Mouse (Mus musculus) thymus, adult 2 months (tissue): ENCODE measurements around the gene Cygb. TPM values are rescaled to one million over a fixed set of nuclear protein-coding genes. Genes with fewer than 3 reads are reported as not detected.

Source experiments
- DNase-seq: peaks from one replicate; pipeline ENCODE4 v3.0.0; 2021
- H3K27ac ChIP-seq: fragments of 200-500 bp; 2 replicates; pipeline ENCODE4 v1.5.1; 2012; ENCODE audit warnings: low read length, control low read depth; ENCODE audit not compliant: control insufficient read depth, insufficient read depth
- H3K27me3 ChIP-seq: fragments of 200-500 bp; 2 replicates; pipeline ENCODE4 v1.6.1; 2012; ENCODE audit warnings: mild to moderate bottlenecking, low read length, moderate library complexity, mixed read lengths; ENCODE audit not compliant: control insufficient read depth, insufficient read depth
- H3K36me3 ChIP-seq: fragments of 200-500 bp; 2 replicates; pipeline ENCODE4 v1.6.1; 2012; ENCODE audit warnings: mild to moderate bottlenecking, low read length, moderate library complexity; ENCODE audit not compliant: control insufficient read depth, insufficient read depth
- H3K4me1 ChIP-seq: fragments of 200-500 bp; replicated peaks from 2 replicates; pipeline ENCODE4 v1.6.1; 2012; ENCODE audit warnings: low read length; ENCODE audit not compliant: control insufficient read depth, insufficient read depth
- H3K4me3 ChIP-seq: fragments of 200-500 bp; 2 replicates; pipeline ENCODE4 v1.5.1; 2012; ENCODE audit warnings: mild to moderate bottlenecking, low read length, control low read depth, moderate library complexity; ENCODE audit not compliant: control insufficient read depth, insufficient read depth
- CTCF ChIP-seq: fragments of 200-500 bp; IDR thresholded peaks from 2 replicates; pipeline ENCODE4 v1.5.1; 2012; ENCODE audit warnings: mild to moderate bottlenecking, control low read depth, low read length, moderate library complexity, borderline replicate concordance; ENCODE audit not compliant: control insufficient read depth, poor library complexity, insufficient read depth; ENCODE audit errors: extremely low read depth
- POLR2A ChIP-seq: fragments of 200-500 bp; IDR thresholded peaks from 2 replicates; pipeline ENCODE4 v1.6.1; 2012; ENCODE audit warnings: mild to moderate bottlenecking, low read length, control low read depth, moderate library complexity; ENCODE audit not compliant: control insufficient read depth, poor library complexity, insufficient read depth; ENCODE audit errors: extremely low read depth
- whole genome bisulfite sequencing: fragments of 180-500 bp; shearing (Covaris S2); methylation state at CpG from one replicate; pipeline ENCODE4 v1.1.7; 2018; 5-methylcytosine and 5-hydroxymethylcytosine counted together
- polyA plus RNA-seq: library from polyadenylated mRNA; depleted of rRNA; stranded (reverse); fragments of >200 nt; gene quantifications from 2 replicates; pipeline ENCODE4 v1.2.3, GENCODE M21; 2012

Cygb gene
- polyA plus RNA-seq, 1 experiment, result 14.0 TPM

DNA sequence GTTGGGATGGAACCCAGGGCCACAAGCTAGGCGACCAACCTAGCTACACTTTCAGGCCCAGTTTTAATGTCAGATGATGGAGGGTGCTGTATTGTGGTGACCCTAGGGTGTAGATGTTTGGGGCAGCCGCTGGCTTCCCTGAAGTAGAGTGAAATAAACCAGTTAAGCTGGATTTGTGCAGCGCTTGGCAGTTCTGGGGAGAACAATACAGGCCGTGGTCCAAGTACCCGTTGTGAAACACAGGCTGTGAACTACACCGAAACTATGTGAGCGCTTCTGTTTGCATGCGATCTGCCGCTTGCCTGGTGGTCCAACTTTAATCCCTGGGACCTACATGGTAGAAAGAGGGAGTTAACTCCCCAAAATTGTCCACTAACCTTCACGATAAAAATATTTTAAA is 21.2 kb downstream of the Cygb start:
- 91% methylated on average over 10 of the region's 10 CpGs for WGBS
- Histone ChIP-seq H3K27ac (no peak overlapping the region), H3K36me3 (no peaks in the 10 kb centered on the region), H3K4me3 (no peak overlapping the region), H3K4me1 (peaks cover 5% of the 10 kb centered on the region), H3K27me3 (no peaks in the 10 kb centered on the region)
- TF ChIP-seq POLR2A, result no peak
- no peak for TF ChIP-seq CTCF
- DNase-seq, result no peak

DNA sequence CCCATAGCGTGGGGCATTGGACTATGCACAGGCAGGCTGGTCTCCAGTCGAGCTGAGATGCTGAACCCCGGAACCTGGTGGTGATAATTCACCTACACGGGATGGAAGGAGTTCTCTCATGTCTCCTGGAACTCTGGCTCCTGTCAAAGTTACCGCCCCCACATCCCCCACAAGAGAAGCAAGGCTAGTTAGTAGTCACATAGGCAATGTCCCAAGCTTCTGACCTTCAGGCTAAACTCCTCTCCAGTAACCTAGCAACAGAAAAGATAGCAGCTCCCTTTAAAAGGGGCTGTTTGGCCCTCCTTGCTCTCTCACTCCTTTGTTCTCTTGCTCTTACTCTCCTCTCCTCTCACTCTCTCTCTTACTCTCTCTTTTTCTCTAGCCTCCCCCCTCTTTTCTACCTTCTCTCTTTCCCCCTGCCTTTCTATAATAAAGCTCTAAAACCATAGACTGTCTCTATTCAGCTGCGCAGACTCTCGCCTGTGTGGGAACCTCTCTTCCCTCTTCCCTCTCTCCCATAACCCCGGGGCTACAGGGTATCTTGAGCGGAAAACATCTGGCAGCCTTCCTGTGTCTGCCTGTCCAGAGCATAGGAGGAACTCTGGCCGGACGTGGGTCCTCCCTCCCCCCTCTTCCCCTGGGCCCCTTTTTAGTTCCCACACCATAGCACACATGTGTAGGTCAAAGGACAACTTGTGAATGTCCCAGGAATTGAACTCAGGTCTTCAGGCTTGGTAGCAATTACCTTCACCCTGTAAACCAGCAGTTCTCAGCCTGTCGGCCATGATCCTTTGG is 23.7 kb downstream of the Cygb start:
- no peaks in the 10 kb centered on the region for H3K27me3 ChIP-seq
- WGBS, result 69% methylated on average over 12 of the region's 12 CpGs
- no peak overlapping the region for H3K27ac ChIP-seq
- no peak for TF ChIP-seq CTCF
- TF ChIP-seq POLR2A, result no peak
- H3K36me3 ChIP-seq, result no peaks in the 10 kb centered on the region
- no peak for DNase-seq
- H3K4me3 ChIP-seq, result no peak overlapping the region
- H3K4me1 ChIP-seq, result peaks cover 6% of the 10 kb centered on the region

DNA sequence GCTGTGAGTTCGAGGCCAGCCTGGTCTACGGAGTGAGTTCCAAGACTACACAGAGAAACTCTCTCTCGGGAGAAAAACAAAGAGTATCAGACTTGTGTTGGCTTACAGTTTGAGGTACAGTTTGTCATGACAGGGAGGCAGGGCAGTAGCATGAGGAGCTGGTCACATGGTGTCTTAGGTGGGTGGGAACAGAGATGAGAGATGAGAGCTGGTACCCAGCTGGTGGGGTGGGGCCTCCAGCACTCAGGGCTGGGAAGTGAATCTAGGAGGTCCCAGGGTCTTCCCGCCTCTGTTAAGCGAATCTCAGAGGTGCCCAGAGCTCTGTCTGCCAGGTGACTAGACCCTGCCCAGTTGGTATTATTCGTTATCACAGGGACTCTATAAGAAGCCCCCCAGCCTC is 24.6 kb downstream of the Cygb start:
- no peak for DNase-seq
- TF ChIP-seq CTCF (no peak), POLR2A (no peak)
- no peaks in the 10 kb centered on the region for H3K27me3 ChIP-seq
- H3K4me1 ChIP-seq, result peaks cover 9% of the 10 kb centered on the region
- WGBS, result 93% methylated on average over 6 of the region's 6 CpGs
- no peak overlapping the region for H3K4me3 ChIP-seq
- H3K27ac ChIP-seq, result no peak overlapping the region
- no peaks in the 10 kb centered on the region for H3K36me3 ChIP-seq

DNA sequence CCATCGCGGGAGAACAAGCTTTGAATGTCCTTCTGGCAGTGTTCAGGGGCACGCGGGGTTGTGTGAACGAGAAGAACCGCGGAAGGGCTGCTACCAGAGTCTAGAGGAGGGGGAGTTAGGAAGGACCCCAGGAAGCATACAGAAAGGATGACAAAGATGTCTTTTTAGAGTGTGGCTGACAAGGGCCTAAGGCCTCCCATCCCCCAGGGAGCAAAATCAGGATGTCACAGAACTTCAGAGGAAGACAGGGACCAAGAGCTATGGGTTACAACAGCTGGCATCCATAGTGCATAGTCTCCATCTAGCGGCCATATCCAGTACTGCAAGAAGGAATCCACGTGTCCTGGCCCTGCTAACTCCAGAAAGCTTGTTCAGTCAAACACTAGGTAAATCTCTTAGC is 25.4 kb downstream of the Cygb start:
- no peak for TF ChIP-seq POLR2A

DNA sequence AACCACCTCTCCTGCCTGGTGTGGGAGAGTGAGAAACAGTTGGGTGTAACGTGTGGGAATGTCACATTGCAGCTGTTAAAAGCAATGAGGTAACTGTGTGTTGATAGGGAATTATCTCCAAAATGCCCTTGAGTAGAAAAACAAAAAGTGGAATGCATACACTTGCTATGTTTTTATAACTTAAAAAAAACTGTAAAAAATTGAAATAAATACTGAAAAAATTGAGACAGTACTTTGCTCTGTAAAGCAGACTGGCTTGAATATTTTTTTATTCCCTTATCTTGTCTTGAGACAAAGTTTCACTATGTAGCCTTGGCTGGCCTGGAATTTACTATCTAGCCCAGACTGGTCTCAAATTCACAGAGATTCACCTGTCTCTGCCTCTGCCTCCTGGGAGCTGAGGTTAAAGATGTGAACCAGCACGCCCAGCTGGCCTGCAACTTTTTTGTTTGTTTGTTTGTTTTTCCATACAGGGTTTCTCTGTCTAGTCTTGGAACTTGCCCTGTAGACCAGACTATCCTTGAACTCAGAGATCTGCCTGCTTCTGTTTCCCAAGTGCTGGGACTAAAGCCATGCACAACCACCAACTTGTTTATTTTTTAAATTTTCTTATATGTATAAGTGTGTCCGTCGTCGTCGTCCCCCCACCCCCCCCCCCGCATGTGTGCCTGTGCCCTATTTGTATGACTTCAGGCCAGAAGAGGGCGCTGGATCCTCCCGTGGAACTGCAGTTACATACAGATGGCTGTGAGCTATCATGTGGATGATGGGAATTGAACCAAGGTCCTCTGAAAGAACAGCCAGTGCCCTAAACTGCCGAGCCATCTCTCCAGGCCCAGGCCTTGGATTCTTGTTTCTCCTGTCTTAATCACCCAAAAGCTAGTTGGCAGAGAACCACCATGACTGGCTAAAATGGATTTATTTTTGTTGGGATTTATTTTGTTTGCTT is 26.8 kb downstream of the Cygb start:
- H3K36me3 ChIP-seq, result no peaks in the 10 kb centered on the region
- WGBS, result 47% methylated on average over 10 of the region's 10 CpGs
- TF ChIP-seq CTCF (no peak), POLR2A (no peak)
- H3K27me3 ChIP-seq, result no peaks in the 10 kb centered on the region
- no peak overlapping the region for H3K27ac ChIP-seq
- H3K4me1 ChIP-seq, result peaks cover 26% of the 10 kb centered on the region
- DNase-seq, result no peak
- no peak overlapping the region for H3K4me3 ChIP-seq

More for the DNA sequence above, 25.4 kb downstream of the Cygb start:
- H3K4me1 ChIP-seq, result peaks cover 15% of the 10 kb centered on the region
- no peaks in the 10 kb centered on the region for H3K36me3 ChIP-seq
- H3K27me3 ChIP-seq, result no peaks in the 10 kb centered on the region
- 58% methylated on average over 9 of the region's 9 CpGs for WGBS
- no peak overlapping the region for H3K4me3 ChIP-seq
- no peak overlapping the region for H3K27ac ChIP-seq
- peak; percentile 87 for DNase-seq

DNA sequence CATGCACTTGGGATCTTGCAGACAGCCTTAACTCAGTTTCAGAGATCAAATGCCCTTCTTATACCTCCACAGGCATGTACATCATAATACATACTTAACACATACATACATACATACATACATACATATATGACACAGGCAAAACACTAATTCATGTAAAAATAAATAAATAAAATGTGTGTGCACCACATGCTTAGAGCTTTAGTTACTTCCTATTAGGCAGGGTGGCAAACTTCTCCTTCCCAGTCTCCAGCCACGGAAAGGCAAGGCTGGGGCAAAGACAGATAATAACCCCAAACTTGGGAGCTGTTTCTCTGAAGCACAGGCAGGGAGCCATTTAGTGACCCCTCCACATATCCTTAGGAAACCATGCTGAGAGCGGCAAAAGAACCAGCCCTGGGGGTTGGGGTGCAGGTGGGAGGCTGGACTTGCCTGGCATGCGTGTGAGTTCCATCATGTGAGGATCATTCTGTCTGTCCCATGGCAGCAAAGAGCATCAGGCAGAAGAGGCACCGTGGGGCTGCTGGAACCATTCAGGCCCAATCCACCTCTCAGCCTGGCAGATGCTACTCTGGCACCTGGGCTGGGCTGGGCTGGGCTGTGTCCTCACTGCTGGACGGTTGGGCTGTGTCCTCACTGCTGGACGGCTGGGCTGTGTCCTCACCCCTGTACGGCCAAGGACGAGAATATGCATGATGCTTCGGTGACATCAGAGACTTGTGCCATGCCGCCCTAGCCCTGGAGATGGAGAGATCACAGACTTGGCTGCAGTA is 27.6 kb downstream of the Cygb start, which contains the start of gene Rhbdf2:
Gene Rhbdf2, minus strand, starts transcription at position 721 of the 773 bp plus-strand sequence.
- Histone ChIP-seq H3K4me3 (no peak within 1 kb of the TSS), H3K27ac (no peak within 1 kb of the TSS), H3K27me3 (no peaks in the 10 kb centered on the region), H3K36me3 (no peaks in the 10 kb centered on the region), H3K4me1 (peaks cover 28% of the 10 kb centered on the region)
- 96% methylated on average over 10 of the region's 10 CpGs for WGBS
- no peak for DNase-seq
- TF ChIP-seq CTCF, result no peak
- TF ChIP-seq POLR2A, result no peak
